Mouse (Mus musculus) MEL (cell line): ENCODE results near the gene Helb.
A peak's percentile ranks its signal among the peaks of the same experiment; 100 is the strongest.

ENCODE experiments used
- CTCF ChIP-seq, 3 experiments: IDR thresholded peaks in 2 of 3; conservative IDR thresholded peaks in 1 of 3; 2 replicates each; pipeline ENCODE4 v1.5.1; 2011 to 2012; ENCODE audit warnings: low read length in 3 of 3, low read depth in 2 of 3, mild to moderate bottlenecking in 2 of 3, improper control_type of control experiment in 1 of 3, inconsistent platforms in 1 of 3, mixed read lengths in 1 of 3, moderate library complexity in 1 of 3; ENCODE audit not compliant: control insufficient read depth in 1 of 3, insufficient read depth in 1 of 3, poor library complexity in 1 of 3, severe bottlenecking in 1 of 3
- EP300 ChIP-seq, 2 experiments: IDR thresholded peaks; 2 replicates each; pipeline ENCODE4 v1.6.1; 2011; ENCODE audit warnings: improper control_type of control experiment in 2 of 2, low read length in 2 of 2, low read depth in 1 of 2, mild to moderate bottlenecking in 1 of 2
- HCFC1 ChIP-seq: IDR thresholded peaks from 2 replicates; pipeline ENCODE4 v1.6.1; 2012; ENCODE audit warnings: low read depth, mild to moderate bottlenecking, inconsistent platforms, low read length, improper control_type of control experiment, moderate library complexity
- MYC ChIP-seq: IDR thresholded peaks from 2 replicates; pipeline ENCODE4 v1.6.1; 2011; ENCODE audit warnings: low read depth, mild to moderate bottlenecking, low read length, improper control_type of control experiment, moderate library complexity
- SIN3A ChIP-seq: IDR thresholded peaks from 2 replicates; pipeline ENCODE4 v1.6.1; 2012; ENCODE audit warnings: low read length, improper control_type of control experiment, inconsistent platforms
- ZKSCAN1 ChIP-seq: IDR thresholded peaks from 2 replicates; pipeline ENCODE4 v1.6.1; 2012; ENCODE audit warnings: low read depth, mild to moderate bottlenecking, inconsistent platforms, low read length, improper control_type of control experiment, moderate library complexity

DNA sequence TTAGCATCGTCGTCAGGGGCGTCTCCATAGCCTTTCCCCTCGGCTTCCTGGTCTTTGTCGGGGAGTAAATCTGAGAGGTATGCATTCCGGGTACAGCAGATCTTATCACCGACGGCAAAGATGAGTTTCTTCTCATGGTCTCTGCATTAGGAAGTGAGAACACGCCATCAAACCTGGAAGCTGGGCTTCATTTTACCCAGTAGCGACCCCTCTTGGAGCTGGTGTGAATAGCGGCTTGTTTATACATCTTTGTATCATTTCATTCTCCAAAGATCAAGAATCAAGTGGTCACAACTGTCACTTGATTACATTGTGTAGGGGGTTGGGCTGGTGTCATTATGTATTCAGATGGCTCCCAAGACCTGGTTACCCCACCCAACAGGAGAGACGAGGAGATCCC, 20.2 kb downstream of the Helb start:
- TF ChIP-seq EP300 (IDR thresholded peaks at IDR 0.05; ENCODE audit: low read depth in 1 of 2, low read length in 2 of 2) (no peak), SIN3A (no peak), ZKSCAN1 (no peak), CTCF (IDR thresholded peaks at IDR 0.05 in 2 of 3, conservative IDR thresholded peaks at IDR 0.05 in 1 of 3; ENCODE audit: control insufficient read depth in 1 of 3, insufficient read depth in 1 of 3, low read depth in 2 of 3, low read length in 3 of 3, poor library complexity in 1 of 3, severe bottlenecking in 1 of 3) (peak; percentile 16 to 43 (median 34); a peak in 4 of 6 replicates), HCFC1 (no peak), MYC (no peak)
